Mouse (Mus musculus): ENCODE results near the gene Hps3. TPM values are rescaled to one million over a fixed set of nuclear protein-coding genes. Genes with fewer than 3 reads are reported as not detected.
A peak's percentile ranks its signal among the peaks of the same experiment; 100 is the strongest.
"Not testable (repeated sequence)": the region's sequence is repeated elsewhere in the genome, so short reads cannot be mapped to it uniquely, and the experiment has no call there.

Hps3 gene
- total RNA-seq (2017), result 122 to 144 TPM (median 129 TPM) in 3 replicates

- peak; percentile 93 for ATAC-seq (replicated peaks; ENCODE audit: insufficient number of reproducible peaks, low FRiP score, low TSS enrichment, poor library complexity, severe bottlenecking)
Observed at GRCm38 (mm10) chr3:20034719-20035404, at the start of gene Hps3. Hps3 (minus strand) TSS chr3:20035315.

- ATAC-seq (replicated peaks; ENCODE audit: insufficient number of reproducible peaks, low FRiP score, low TSS enrichment, poor library complexity, severe bottlenecking), result no peak
Observed at GRCm38 (mm10) chr3:20082161-20082560, 47.0 kb upstream of the Hps3 start.

- no peak for ATAC-seq (replicated peaks; ENCODE audit: insufficient number of reproducible peaks, low FRiP score, low TSS enrichment, poor library complexity, severe bottlenecking)
Observed at GRCm38 (mm10) chr3:20076145-20077053, 41.3 kb upstream of the Hps3 start.

- ATAC-seq (replicated peaks; ENCODE audit: insufficient number of reproducible peaks, low FRiP score, low TSS enrichment, poor library complexity, severe bottlenecking), result no peak
Observed at GRCm38 (mm10) chr3:20058197-20058541, 23.1 kb upstream of the Hps3 start.

- peak; percentile 100 for ATAC-seq (replicated peaks; ENCODE audit: insufficient number of reproducible peaks, low FRiP score, low TSS enrichment, poor library complexity, severe bottlenecking)
Observed at GRCm38 (mm10) chr3:20057306-20058196, 22.4 kb upstream of the Hps3 start, which contains the start of gene Hltf. Hltf (plus strand) TSS chr3:20057811.

DNA sequence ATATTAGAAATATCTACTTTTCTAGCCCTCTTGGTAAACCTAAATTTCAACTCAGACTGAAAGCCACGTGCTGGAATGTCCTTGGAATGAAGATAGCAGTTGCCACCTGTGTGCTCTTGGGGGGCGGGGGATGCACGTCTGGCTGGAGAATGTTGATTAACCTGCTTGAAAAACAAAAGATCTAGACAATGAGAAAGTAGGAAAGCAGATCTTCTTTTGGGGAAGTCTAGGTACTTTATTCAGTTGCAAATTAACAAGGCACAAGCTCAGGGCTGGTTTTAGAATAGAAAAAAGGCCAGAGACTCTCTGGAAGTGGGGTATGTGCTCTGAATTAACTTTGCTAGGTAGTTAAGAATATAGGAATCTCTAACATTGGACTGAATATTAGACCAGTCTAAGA lies 9.6 kb upstream of the Hps3 start:
- not testable (repeated sequence) for ATAC-seq (replicated peaks; ENCODE audit: insufficient number of reproducible peaks, low FRiP score, low TSS enrichment, poor library complexity, severe bottlenecking)

DNA sequence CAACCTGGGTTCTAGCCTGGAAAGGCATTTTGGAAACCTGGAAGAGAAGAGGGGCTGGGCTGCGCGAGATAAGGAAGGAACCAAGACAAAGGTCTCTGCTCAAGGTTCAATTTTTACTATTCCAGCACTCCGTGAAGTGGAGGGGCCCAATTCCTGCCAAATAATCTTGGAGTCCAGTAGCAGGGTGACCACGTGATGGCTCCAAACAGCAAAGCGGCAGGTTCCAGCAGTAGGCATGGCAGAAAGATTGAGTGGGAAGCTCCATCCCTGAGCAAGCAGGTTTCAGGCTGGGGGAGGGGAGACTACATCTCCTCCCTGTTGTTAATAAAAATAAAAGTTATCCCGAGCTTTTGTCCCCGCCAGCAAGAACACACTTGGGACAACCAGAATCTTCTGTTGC lies 6.3 kb upstream of the Hps3 start:
- ATAC-seq (replicated peaks; ENCODE audit: insufficient number of reproducible peaks, low FRiP score, low TSS enrichment, poor library complexity, severe bottlenecking), result not testable (repeated sequence)

DNA sequence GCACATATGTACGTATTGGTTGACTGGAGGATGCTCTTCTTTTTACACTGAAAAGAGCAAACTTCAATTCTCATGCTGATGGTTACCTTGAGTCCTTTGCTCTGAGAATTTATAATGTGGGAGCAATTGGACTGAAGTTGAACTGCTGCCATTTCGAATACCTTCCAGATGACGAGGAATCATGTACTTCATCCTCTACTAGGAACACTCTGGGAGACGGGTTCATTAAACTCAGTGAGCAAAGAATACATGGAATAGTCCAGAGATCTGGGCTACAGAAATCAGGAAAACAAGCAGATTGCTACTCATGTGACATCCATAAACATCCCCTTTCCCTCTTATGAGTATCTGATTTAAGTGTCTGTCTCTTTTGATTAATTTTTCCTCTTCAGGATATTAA lies 954 bp upstream of the Hps3 start:
- ATAC-seq (replicated peaks; ENCODE audit: insufficient number of reproducible peaks, low FRiP score, low TSS enrichment, poor library complexity, severe bottlenecking), result no peak

DNA sequence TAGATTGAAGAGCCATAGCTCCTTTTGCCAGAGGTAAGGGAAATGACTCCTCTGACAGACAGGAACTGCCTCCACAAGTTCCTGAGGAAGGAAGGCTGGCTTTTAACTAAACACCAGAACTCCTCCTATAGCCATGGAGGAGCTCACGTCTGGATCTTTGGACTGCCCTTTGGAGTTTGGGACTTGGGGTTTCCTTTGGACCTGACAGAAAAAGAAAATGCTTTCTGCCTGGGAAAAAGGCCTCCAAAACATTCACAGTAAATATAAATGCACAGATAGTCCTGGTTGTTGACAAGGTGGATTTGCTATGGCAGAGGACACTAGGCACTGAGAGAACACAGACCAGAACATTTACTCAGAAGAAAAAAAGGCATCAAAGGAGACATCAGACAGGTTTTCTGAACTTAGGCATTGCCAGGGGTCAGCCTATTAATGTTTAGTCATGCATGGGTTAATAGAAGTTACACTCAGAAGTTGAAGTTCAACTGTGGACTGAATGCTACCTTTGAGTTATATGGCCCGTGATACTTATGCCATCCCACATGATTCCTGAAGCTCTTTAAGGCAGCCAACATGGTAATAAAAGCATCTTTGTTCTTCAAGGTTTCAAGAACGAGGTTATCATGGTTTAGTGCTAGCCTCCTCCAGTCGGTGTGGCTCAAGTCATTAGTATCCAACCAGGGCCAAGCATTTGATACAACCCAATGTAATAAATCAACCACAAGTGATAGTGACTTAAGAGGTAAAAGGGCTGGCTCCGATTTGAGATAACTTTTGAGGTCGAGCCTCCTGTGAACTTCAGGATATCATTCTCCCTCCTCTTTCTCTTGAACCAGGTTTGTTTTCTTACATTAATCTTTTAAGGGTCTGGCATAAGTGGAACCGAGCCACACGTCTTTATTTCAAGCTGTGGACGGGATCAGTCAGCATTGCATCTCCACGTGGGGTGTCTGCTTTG lies 1.1 kb downstream of the Hps3 start:
- no peak for ATAC-seq (replicated peaks; ENCODE audit: insufficient number of reproducible peaks, low FRiP score, low TSS enrichment, poor library complexity, severe bottlenecking)

DNA sequence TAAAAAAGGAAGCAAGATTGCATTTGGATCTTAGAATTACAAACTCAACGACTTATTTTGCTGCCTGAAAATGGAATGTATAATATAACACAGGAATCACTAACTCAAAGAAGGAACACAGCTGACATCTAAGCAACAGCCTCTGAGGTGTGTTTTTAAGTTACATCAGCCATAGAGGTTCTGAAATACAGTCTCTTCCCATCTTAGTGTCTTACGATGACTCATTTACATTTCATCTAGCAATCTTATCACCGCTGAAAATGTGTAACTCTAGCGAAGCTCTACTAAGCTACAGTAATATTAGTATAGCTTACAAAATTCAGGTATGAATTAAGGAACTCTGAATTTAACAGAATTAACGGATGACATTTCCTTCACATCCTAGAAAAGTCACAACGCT lies 4.3 kb downstream of the Hps3 start:
- no peak for ATAC-seq (replicated peaks; ENCODE audit: insufficient number of reproducible peaks, low FRiP score, low TSS enrichment, poor library complexity, severe bottlenecking)

DNA sequence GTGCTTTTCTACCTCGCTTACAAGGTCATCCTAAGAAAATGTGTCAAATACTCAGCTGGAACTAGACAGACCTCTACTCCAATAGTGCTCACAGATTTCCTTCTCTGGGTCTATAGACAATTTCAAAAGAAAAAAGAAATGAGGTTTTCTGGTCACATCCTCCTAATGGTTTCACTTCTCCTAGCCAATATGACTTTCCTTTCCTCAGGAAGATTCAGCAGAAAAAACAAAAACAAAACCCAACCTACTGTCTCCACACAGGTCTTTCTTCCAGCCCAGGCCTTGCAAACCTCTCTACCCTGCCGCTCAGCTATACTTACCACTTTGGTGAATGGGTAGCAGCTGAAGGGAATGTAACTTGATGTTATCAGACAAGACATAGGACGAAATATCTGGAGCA lies 6.5 kb downstream of the Hps3 start:
- 0 out of 2 replicates have a peak, but pooled peaks have one; percentile 10 for ATAC-seq (replicated peaks; ENCODE audit: insufficient number of reproducible peaks, low FRiP score, low TSS enrichment, poor library complexity, severe bottlenecking)

GRCm38 (mm10) chr3:20027788-20028187 lies 7.3 kb downstream of the Hps3 start:
- no peak for ATAC-seq (replicated peaks; ENCODE audit: insufficient number of reproducible peaks, low FRiP score, low TSS enrichment, poor library complexity, severe bottlenecking)

- ATAC-seq (replicated peaks; ENCODE audit: insufficient number of reproducible peaks, low FRiP score, low TSS enrichment, poor library complexity, severe bottlenecking), result peak; percentile 90
Observed at GRCm38 (mm10) chr3:20026996-20027689, 8.0 kb downstream of the Hps3 start.

GRCm38 (mm10) chr3:20026481-20026880 lies 8.6 kb downstream of the Hps3 start:
- no peak for ATAC-seq (replicated peaks; ENCODE audit: insufficient number of reproducible peaks, low FRiP score, low TSS enrichment, poor library complexity, severe bottlenecking)

DNA sequence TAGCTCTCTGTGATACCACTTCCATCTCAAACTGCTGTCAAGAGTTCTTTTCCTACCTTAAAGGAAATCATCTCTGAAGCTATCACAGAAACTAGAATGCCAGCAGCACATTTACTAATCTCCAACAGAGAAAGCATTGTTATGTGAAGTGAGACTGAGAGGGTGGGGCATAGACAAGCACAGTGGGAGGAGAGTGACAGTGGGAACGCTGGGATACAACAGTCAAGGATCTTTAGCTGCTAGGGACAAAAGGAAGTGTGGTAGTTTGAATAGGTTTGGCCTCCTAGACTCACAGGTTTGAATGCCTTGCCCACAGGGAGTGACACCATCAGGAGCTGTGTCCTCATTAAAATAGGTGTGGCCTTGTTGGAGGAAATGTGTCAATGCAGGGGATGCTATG lies 11.3 kb downstream of the Hps3 start:
- no peak for ATAC-seq (replicated peaks; ENCODE audit: insufficient number of reproducible peaks, low FRiP score, low TSS enrichment, poor library complexity, severe bottlenecking)

GRCm38 (mm10) chr3:20018076-20018475 lies 17.0 kb downstream of the Hps3 start:
- no peak for ATAC-seq (replicated peaks; ENCODE audit: insufficient number of reproducible peaks, low FRiP score, low TSS enrichment, poor library complexity, severe bottlenecking)

DNA sequence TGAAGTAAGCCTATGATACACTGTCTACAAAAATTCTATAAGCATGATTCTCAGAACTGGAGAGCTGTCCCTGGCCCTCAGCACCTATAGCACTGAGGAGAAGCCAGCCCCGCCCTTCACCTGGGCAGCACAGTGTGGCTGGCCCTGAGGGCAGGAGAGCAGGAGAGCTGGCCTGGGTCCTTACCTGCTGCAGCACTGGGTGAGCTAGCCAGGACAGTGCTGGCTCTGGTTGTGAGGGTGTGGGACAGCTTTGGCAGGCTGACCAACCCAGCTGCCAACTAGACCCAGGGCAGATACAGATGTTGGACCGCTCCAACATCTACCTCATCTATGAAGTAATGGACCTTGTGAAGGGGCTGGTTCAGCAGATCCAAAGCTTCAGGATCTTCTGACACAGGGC lies 20.7 kb downstream of the Hps3 start:
- no peak; the same call in 1 of the 2 replicates for ATAC-seq (replicated peaks; ENCODE audit: insufficient number of reproducible peaks, low FRiP score, low TSS enrichment, poor library complexity, severe bottlenecking)

Measured in monocyte, adult 5-6 weeks (primary cell).